Mouse (Mus musculus): ENCODE data around the gene Syt2. TPM values are rescaled to one million over a fixed set of nuclear protein-coding genes. Genes with fewer than 3 reads are reported as not detected.

Gene Syt2
- polyA plus RNA-seq, 1 experiment from 2014 or later: 2.9 TPM

GRCm38 (mm10) chr1:134726480-134726879, 80.0 kb downstream of the Syt2 start:
- 88% methylated on average over 7 of the region's 7 CpGs for WGBS

GRCm38 (mm10) chr1:134727256-134727655, 80.8 kb downstream of the Syt2 start:
- H3K9ac ChIP-seq (ENCODE audit: low read length): no peak overlapping the region
- no peaks in the 10 kb centered on the region for H3K36me3 ChIP-seq (ENCODE audit: control insufficient read depth, insufficient read depth, low read length)
- H3K4me3 ChIP-seq (ENCODE audit: low read depth, low read length): no peak overlapping the region
- WGBS: 90% methylated on average over 8 of the region's 8 CpGs
- no peaks in the 10 kb centered on the region for H3K9me3 ChIP-seq (ENCODE audit: control insufficient read depth, low read length)
- H3K27me3 ChIP-seq (ENCODE audit: control insufficient read depth, insufficient read depth, low read length): no peaks in the 10 kb centered on the region
- H3K4me2 ChIP-seq (ENCODE audit: low read depth): no peak overlapping the region
- H3K27ac ChIP-seq (ENCODE audit: low read depth, low read length): no peak overlapping the region
- ATAC-seq (ENCODE audit: insufficient read depth, low FRiP score, low TSS enrichment) (no peak), DNase-seq (ENCODE audit: low spot score) (no peak)
- H3K4me1 ChIP-seq (ENCODE audit: control insufficient read depth, insufficient read depth, low read length): no peaks in the 10 kb centered on the region

More at GRCm38 (mm10) chr1:134726480-134726879, 80.0 kb downstream of the Syt2 start:
- H3K9ac ChIP-seq (ENCODE audit: low read length): no peak overlapping the region
- DNase-seq (ENCODE audit: low spot score): no peak
- H3K27ac ChIP-seq (ENCODE audit: low read depth, low read length): no peak overlapping the region
- H3K27me3 ChIP-seq (ENCODE audit: control insufficient read depth, insufficient read depth, low read length): no peaks in the 10 kb centered on the region
- H3K9me3 ChIP-seq (ENCODE audit: control insufficient read depth, low read length): no peaks in the 10 kb centered on the region
- no peak overlapping the region for H3K4me3 ChIP-seq (ENCODE audit: low read depth, low read length)
- H3K4me2 ChIP-seq (ENCODE audit: low read depth): no peak overlapping the region
- H3K4me1 ChIP-seq (ENCODE audit: control insufficient read depth, insufficient read depth, low read length): no peaks in the 10 kb centered on the region
- ATAC-seq (ENCODE audit: insufficient read depth, low FRiP score, low TSS enrichment): no peak
- H3K36me3 ChIP-seq (ENCODE audit: control insufficient read depth, insufficient read depth, low read length): no peaks in the 10 kb centered on the region

GRCm38 (mm10) chr1:134733659-134734058, 87.2 kb downstream of the Syt2 start:
- DNase-seq (ENCODE audit: low spot score) (no peak), ATAC-seq (ENCODE audit: insufficient read depth, low FRiP score, low TSS enrichment) (no peak)
- no peak overlapping the region for H3K9ac ChIP-seq (ENCODE audit: low read length)
- no peaks in the 10 kb centered on the region for H3K36me3 ChIP-seq (ENCODE audit: control insufficient read depth, insufficient read depth, low read length)
- no peaks in the 10 kb centered on the region for H3K4me1 ChIP-seq (ENCODE audit: control insufficient read depth, insufficient read depth, low read length)
- H3K4me3 ChIP-seq (ENCODE audit: low read depth, low read length): no peak overlapping the region
- no peak overlapping the region for H3K27ac ChIP-seq (ENCODE audit: low read depth, low read length)
- H3K4me2 ChIP-seq (ENCODE audit: low read depth): no peak overlapping the region
- 85% methylated on average over 5 of the region's 5 CpGs for WGBS
- H3K9me3 ChIP-seq (ENCODE audit: control insufficient read depth, low read length): no peaks in the 10 kb centered on the region
- no peaks in the 10 kb centered on the region for H3K27me3 ChIP-seq (ENCODE audit: control insufficient read depth, insufficient read depth, low read length)

- no peak for ATAC-seq (ENCODE audit: insufficient read depth, low FRiP score, low TSS enrichment)
- no peak overlapping the region for H3K27ac ChIP-seq (ENCODE audit: low read depth, low read length)
- no peak overlapping the region for H3K4me2 ChIP-seq (ENCODE audit: low read depth)
These were observed 91.0 kb downstream of the Syt2 start for GRCm38 (mm10) chr1:134737463-134737862.

GRCm38 (mm10) chr1:134741433-134741832, 95.0 kb downstream of the Syt2 start:
- Histone ChIP-seq H3K27me3 (ENCODE audit: control insufficient read depth, insufficient read depth, low read length) (no peaks in the 10 kb centered on the region), H3K27ac (ENCODE audit: low read depth, low read length) (no peak overlapping the region), H3K4me2 (ENCODE audit: low read depth) (no peak overlapping the region), H3K4me3 (ENCODE audit: low read depth, low read length) (no peak overlapping the region), H3K4me1 (ENCODE audit: control insufficient read depth, insufficient read depth, low read length) (no peaks in the 10 kb centered on the region), H3K9ac (ENCODE audit: low read length) (no peak overlapping the region), H3K9me3 (ENCODE audit: control insufficient read depth, low read length) (no peaks in the 10 kb centered on the region), H3K36me3 (ENCODE audit: control insufficient read depth, insufficient read depth, low read length) (no peaks in the 10 kb centered on the region)
- WGBS: 78% methylated on average over 6 of the region's 6 CpGs
- DNase-seq (ENCODE audit: low spot score) (no peak), ATAC-seq (ENCODE audit: insufficient read depth, low FRiP score, low TSS enrichment) (no peak)

More at GRCm38 (mm10) chr1:134737463-134737862, 91.0 kb downstream of the Syt2 start:
- H3K4me3 ChIP-seq (ENCODE audit: low read depth, low read length): no peak overlapping the region
- no peaks in the 10 kb centered on the region for H3K27me3 ChIP-seq (ENCODE audit: control insufficient read depth, insufficient read depth, low read length)
- WGBS: 71% methylated on average over 9 of the region's 9 CpGs
- H3K36me3 ChIP-seq (ENCODE audit: control insufficient read depth, insufficient read depth, low read length): no peaks in the 10 kb centered on the region
- H3K9ac ChIP-seq (ENCODE audit: low read length): no peak overlapping the region
- no peak for DNase-seq (ENCODE audit: low spot score)
- no peaks in the 10 kb centered on the region for H3K9me3 ChIP-seq (ENCODE audit: control insufficient read depth, low read length)
- no peaks in the 10 kb centered on the region for H3K4me1 ChIP-seq (ENCODE audit: control insufficient read depth, insufficient read depth, low read length)

- no peak overlapping the region for H3K4me2 ChIP-seq (ENCODE audit: low read depth)
- H3K4me1 ChIP-seq (ENCODE audit: control insufficient read depth, insufficient read depth, low read length): no peaks in the 10 kb centered on the region
- no peak overlapping the region for H3K27ac ChIP-seq (ENCODE audit: low read depth, low read length)
- DNase-seq (ENCODE audit: low spot score): no peak
- no peak overlapping the region for H3K4me3 ChIP-seq (ENCODE audit: low read depth, low read length)
- no peak overlapping the region for H3K9ac ChIP-seq (ENCODE audit: low read length)
- WGBS: 80% methylated on average over 7 of the region's 7 CpGs
- H3K27me3 ChIP-seq (ENCODE audit: control insufficient read depth, insufficient read depth, low read length): no peaks in the 10 kb centered on the region
- no peak for ATAC-seq (ENCODE audit: insufficient read depth, low FRiP score, low TSS enrichment)
- no peaks in the 10 kb centered on the region for H3K36me3 ChIP-seq (ENCODE audit: control insufficient read depth, insufficient read depth, low read length)
- H3K9me3 ChIP-seq (ENCODE audit: control insufficient read depth, low read length): no peaks in the 10 kb centered on the region
These were observed 95.6 kb downstream of the Syt2 start for GRCm38 (mm10) chr1:134741946-134742661.

- H3K27ac ChIP-seq (ENCODE audit: low read depth, low read length): no peak overlapping the region
- H3K27me3 ChIP-seq (ENCODE audit: control insufficient read depth, insufficient read depth, low read length): no peaks in the 10 kb centered on the region
- no peak overlapping the region for H3K4me3 ChIP-seq (ENCODE audit: low read depth, low read length)
- H3K4me2 ChIP-seq (ENCODE audit: low read depth): no peak overlapping the region
- no peaks in the 10 kb centered on the region for H3K36me3 ChIP-seq (ENCODE audit: control insufficient read depth, insufficient read depth, low read length)
- 59% methylated on average over 5 of the region's 6 CpGs for WGBS
- ATAC-seq (ENCODE audit: insufficient read depth, low FRiP score, low TSS enrichment) (no peak), DNase-seq (ENCODE audit: low spot score) (no peak)
- H3K9ac ChIP-seq (ENCODE audit: low read length): no peak overlapping the region
- H3K9me3 ChIP-seq (ENCODE audit: control insufficient read depth, low read length): no peaks in the 10 kb centered on the region
- no peaks in the 10 kb centered on the region for H3K4me1 ChIP-seq (ENCODE audit: control insufficient read depth, insufficient read depth, low read length)
These were observed 99.2 kb downstream of the Syt2 start for GRCm38 (mm10) chr1:134745648-134746047.

- H3K27ac ChIP-seq (ENCODE audit: low read depth, low read length): no peak overlapping the region
- H3K36me3 ChIP-seq (ENCODE audit: control insufficient read depth, insufficient read depth, low read length): no peaks in the 10 kb centered on the region
- H3K4me1 ChIP-seq (ENCODE audit: control insufficient read depth, insufficient read depth, low read length): no peaks in the 10 kb centered on the region
- H3K9me3 ChIP-seq (ENCODE audit: control insufficient read depth, low read length): no peaks in the 10 kb centered on the region
- 19% methylated on average over 23 of the region's 23 CpGs for WGBS
- no peaks in the 10 kb centered on the region for H3K27me3 ChIP-seq (ENCODE audit: control insufficient read depth, insufficient read depth, low read length)
- no peak overlapping the region for H3K4me3 ChIP-seq (ENCODE audit: low read depth, low read length)
- DNase-seq (ENCODE audit: low spot score) (peak; percentile 57), ATAC-seq (ENCODE audit: insufficient read depth, low FRiP score, low TSS enrichment) (no peak)
- no peak overlapping the region for H3K9ac ChIP-seq (ENCODE audit: low read length)
- peak overlapping the region; percentile 12; the same call in 1 of the 2 replicates for H3K4me2 ChIP-seq (ENCODE audit: low read depth)
These were observed 101.0 kb downstream of the Syt2 start for GRCm38 (mm10) chr1:134747236-134748174.
